Mouse (Mus musculus): Measurements from ENCODE around the gene Vps37c.

GRCm38 (mm10) chr19:10752106-10752505, 63.6 kb downstream of the Vps37c start:
- TF ChIP-seq CTCF (IDR thresholded peaks at IDR 0.05; ENCODE audit: control insufficient read depth, insufficient read depth, low read length) (no peak), POLR2A (IDR thresholded peaks at IDR 0.05; ENCODE audit: borderline replicate concordance, control insufficient read depth, low read depth, low read length) (no peak)

Measured in bone marrow, adult 2 months (tissue).